Mouse (Mus musculus): ENCODE data around the gene Dag1. TPM values are rescaled to one million over a fixed set of nuclear protein-coding genes. Genes with fewer than 3 reads are reported as not detected.
"Not testable (repeated sequence)": the region's sequence is repeated elsewhere in the genome, so short reads cannot be mapped to it uniquely, and the experiment has no call there.

The Dag1 gene
- polyA plus RNA-seq, 1 experiment from 2014 or later: 71.1 TPM

DNA sequence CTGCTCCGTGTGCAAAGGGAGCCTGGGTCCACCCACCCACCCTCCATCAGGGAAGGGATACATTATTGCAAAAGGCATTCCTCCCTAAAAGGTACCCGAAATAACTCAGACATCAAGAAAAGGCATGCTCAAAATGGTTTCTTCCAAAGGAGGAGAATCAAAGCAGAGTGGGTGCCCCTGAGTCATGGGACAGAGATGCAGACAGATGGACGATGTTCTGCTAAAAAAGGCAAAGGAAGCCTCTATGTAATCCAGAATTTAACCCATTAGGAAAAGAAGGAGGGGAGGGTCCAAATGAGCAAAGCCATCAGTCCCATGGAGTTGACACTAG is 58.2 kb downstream of the Dag1 start:
- Histone ChIP-seq H3K36me3 (peaks cover 51% of the 10 kb centered on the region), H3K4me3 (0 out of 2 replicates have a peak overlapping the region, but pooled peaks have one; percentile 9), H3K9me3 (replicated peaks) (no peaks in the 10 kb centered on the region), H3K27me3 (ENCODE audit: low read depth, poor library complexity, severe bottlenecking) (no peaks in the 10 kb centered on the region), H3K27ac (replicated peaks) (peak overlapping the region; percentile 74), H3K4me1 (peaks cover 36% of the 10 kb centered on the region)
- no peak for DNase-seq (ENCODE audit: low spot score)
- WGBS: 72% methylated on average over 3 of the region's 3 CpGs

DNA sequence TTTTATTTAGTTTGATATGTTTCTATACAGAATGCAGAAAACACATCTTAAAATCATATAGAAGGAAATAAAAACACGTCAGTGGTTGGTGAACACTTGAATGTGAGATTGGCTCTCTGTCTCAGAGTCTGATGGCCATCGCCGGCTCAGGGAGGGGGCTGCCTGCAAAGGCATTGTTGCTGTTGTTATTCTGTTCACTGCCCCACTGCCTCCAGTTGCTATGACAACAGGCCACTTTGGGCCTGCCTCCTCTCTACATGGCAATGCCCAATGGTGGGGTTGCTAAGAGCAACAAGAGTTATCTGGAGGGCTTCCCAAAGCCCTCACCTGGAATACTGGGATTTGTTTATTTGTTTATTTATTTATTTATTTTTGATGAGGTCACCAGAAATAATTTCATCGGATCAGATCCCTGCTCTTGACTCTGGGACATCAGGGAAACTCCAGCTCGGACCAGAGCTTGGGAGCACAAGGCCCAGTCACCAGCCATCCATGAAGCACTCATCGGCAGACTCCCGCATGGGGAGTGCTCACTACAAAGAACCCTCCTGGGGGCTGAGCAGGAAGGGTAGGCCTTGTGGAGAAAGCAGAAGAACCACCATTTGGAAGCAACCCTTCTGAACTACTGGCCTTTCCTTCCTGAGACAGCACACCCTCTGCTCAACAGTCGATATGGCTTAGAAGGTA is 58.7 kb downstream of the Dag1 start:
- H3K4me3 ChIP-seq: 0 out of 2 replicates have a peak overlapping the region, but pooled peaks have one; percentile 9
- H3K27me3 ChIP-seq (ENCODE audit: low read depth, poor library complexity, severe bottlenecking): no peaks in the 10 kb centered on the region
- H3K4me1 ChIP-seq: peaks cover 41% of the 10 kb centered on the region
- DNase-seq (ENCODE audit: low spot score): peak; percentile 65
- H3K36me3 ChIP-seq: peaks cover 46% of the 10 kb centered on the region
- H3K9me3 ChIP-seq (replicated peaks): no peaks in the 10 kb centered on the region
- 39% methylated on average over 8 of the region's 8 CpGs for WGBS
- H3K27ac ChIP-seq (replicated peaks): peak overlapping the region; percentile 74

DNA sequence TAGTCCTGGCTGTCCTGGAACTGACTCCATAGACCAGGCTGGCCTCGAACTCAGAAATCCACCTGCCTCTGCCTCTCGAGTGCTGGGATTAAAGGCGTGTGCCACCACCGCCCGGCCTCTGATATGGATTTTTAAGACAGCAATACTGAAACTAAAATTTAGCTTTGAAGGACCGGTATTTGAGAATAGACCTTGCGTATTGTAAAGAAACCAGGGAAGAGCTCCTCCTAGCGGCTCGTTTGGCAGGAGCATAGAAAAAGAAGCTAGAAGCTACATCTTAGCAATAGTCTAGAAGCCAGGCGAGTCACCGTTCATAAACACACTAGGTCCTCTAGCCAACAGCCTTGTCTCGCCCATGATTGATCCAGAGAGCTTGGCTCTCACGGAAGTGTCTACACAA is 60.7 kb downstream of the Dag1 start:
- Histone ChIP-seq H3K27me3 (ENCODE audit: low read depth, poor library complexity, severe bottlenecking) (no peaks in the 10 kb centered on the region), H3K4me1 (peaks cover 47% of the 10 kb centered on the region), H3K36me3 (peaks cover 26% of the 10 kb centered on the region), H3K27ac (replicated peaks) (no peak overlapping the region), H3K4me3 (no peak overlapping the region), H3K9me3 (replicated peaks) (no peaks in the 10 kb centered on the region)
- DNase-seq (ENCODE audit: low spot score): peak; percentile 55
- WGBS: 48% methylated on average over 13 of the region's 13 CpGs

DNA sequence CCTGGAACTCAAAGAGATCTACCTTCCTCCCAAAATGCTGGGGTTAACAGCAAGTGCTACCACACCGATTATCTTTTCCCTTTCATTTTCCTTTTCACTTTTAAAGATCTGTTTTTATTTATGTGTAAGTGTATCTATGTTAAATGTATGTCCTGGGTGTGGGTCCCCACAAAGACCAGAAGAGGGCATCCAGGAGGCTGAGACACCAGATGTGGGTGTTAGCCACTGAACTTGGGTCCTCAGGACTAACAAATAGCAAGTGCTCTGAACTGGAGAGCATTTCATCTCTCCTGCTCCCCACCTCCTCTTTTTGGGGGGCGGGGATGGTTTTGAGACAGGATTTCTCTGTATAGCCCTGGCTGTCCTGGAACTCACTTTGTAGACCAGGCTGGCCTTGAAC is 61.6 kb downstream of the Dag1 start:
- Histone ChIP-seq H3K27me3 (ENCODE audit: low read depth, poor library complexity, severe bottlenecking) (no peaks in the 10 kb centered on the region), H3K4me3 (no peak overlapping the region), H3K36me3 (peaks cover 17% of the 10 kb centered on the region), H3K9me3 (replicated peaks) (no peaks in the 10 kb centered on the region), H3K4me1 (peaks cover 53% of the 10 kb centered on the region), H3K27ac (replicated peaks) (no peak overlapping the region)
- no peak for DNase-seq (ENCODE audit: low spot score)
- WGBS: 95% methylated on average over 2 of the region's 2 CpGs

DNA sequence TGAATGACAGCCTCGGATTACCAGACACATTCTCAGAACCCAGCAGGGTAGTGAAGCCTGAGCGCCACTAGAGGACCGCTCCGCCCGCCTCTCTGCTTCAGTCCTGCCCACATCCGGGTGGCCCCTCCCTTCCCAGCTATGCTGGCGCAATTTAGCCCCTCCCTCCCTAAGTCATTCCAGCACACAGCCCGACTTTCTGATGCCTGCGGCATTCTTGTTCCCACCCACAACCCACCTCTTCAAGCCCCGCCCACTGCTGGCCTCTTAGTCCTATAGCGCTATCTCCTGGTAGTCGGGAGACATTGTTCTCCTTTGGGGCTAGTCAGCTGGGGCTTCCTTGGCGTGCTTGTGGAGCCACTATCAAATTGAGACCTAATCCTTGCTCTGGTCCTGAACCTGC is 62.6 kb downstream of the Dag1 start:
- peak; percentile 94 for DNase-seq (ENCODE audit: low spot score)
- WGBS: 1% methylated on average over 13 of the region's 13 CpGs
- Histone ChIP-seq H3K4me3 (peak overlapping the region; percentile 41), H3K36me3 (peaks cover 7% of the 10 kb centered on the region), H3K9me3 (replicated peaks) (no peaks in the 10 kb centered on the region), H3K4me1 (peaks cover 58% of the 10 kb centered on the region), H3K27ac (replicated peaks) (peak overlapping the region; percentile 74), H3K27me3 (ENCODE audit: low read depth, poor library complexity, severe bottlenecking) (no peaks in the 10 kb centered on the region)

DNA sequence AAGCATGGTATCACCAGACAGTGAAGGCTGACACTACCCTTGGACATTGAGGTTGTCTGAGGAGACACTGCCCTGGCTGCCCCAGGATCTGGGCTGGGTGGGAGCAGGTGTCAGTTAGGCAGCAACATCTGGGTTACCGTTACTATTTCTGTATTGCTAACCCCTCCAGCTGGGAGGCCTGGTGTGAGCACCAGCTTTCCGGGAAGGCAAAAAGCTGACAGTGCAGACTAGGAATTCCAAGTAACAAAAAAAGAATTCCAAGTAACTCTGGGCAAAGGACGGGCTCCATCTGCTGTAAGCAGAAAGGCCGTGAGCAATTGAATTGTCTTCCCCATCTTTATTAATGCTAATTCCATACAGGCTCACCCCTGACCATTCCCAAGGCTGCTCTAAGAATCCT is 65.1 kb downstream of the Dag1 start:
- Histone ChIP-seq H3K9me3 (replicated peaks) (no peaks in the 10 kb centered on the region), H3K27ac (replicated peaks) (no peak overlapping the region), H3K4me3 (no peak overlapping the region), H3K27me3 (ENCODE audit: low read depth, poor library complexity, severe bottlenecking) (no peaks in the 10 kb centered on the region), H3K4me1 (peaks cover 35% of the 10 kb centered on the region), H3K36me3 (no peaks in the 10 kb centered on the region)
- no peak for DNase-seq (ENCODE audit: low spot score)
- WGBS: 65% methylated on average over 4 of the region's 4 CpGs

DNA sequence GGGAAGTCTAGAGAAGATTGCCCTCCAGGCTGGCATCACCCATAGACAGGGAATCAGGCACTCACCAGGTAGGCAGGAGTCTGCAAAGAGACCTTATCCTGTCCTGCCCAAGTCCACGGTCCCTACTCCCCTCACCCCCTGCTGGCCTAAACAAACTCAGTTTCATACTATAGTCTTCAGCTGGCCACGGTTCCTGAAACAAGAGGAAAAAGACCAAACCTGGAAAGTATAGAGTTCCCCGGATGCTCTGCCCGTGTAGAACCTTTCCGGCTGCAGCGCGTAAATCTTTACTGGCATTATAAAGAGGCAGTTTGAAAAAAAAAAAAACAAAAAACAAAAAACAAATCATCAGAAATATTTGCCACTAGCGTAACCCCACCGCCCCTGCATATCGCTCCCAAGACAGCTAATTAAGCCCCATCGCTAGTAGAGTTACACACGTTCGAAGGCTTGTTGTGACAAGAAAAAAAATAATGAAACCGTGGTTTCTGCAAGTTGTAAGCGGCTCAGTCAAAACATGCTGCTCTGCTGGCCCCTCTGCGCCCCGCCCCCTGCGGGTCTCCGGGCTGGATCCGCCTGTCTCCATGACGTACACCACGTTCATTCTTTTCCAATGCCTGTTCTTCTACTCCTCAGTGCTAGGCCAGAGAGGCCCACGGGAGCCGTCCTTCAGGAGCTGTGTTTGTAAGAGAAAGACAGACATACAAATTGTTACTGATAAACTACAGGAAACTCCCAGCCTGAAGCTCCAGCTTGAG is 66.7 kb downstream of the Dag1 start:
- H3K27me3 ChIP-seq (ENCODE audit: low read depth, poor library complexity, severe bottlenecking): 0 out of 2 replicates have a peak, but pooled peaks cover 5% of the 10 kb centered on the region
- 34% methylated on average over 24 of the region's 24 CpGs for WGBS
- H3K4me1 ChIP-seq: peaks cover 33% of the 10 kb centered on the region
- peak overlapping the region; percentile 53; the same call in 1 of the 2 replicates for H3K27ac ChIP-seq (replicated peaks)
- DNase-seq (ENCODE audit: low spot score): no peak
- H3K9me3 ChIP-seq (replicated peaks): no peaks in the 10 kb centered on the region
- H3K4me3 ChIP-seq: peak overlapping the region; percentile 28; the same call in 1 of the 2 replicates
- H3K36me3 ChIP-seq: no peaks in the 10 kb centered on the region

DNA sequence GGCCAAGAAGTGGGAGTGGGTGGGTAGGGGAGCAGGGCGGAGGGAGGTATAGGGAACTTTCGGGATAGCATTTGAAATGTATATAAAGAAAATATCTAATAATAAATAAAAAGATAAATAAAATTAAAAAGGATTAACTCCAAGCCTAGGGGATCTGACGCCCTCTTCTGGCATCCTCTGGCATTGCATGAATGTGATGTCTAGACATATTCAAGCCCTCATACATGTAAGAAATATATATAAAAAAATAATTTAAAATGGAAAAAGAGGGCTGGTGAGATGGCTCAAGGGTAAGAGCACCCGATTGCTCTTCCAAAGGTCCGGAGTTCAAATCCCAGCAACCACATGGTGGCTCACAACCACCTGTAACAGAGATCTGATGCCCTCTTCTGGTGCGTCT is 67.5 kb downstream of the Dag1 start:
- not testable (repeated sequence) for H3K36me3 ChIP-seq; H3K27ac ChIP-seq (replicated peaks); DNase-seq (ENCODE audit: low spot score); H3K9me3 ChIP-seq (replicated peaks); H3K4me3 ChIP-seq
- peaks cover 11% of the 10 kb centered on the region for H3K27me3 ChIP-seq (ENCODE audit: low read depth, poor library complexity, severe bottlenecking)
- peaks cover 29% of the 10 kb centered on the region for H3K4me1 ChIP-seq
- WGBS: 62% methylated on average over 6 of the region's 6 CpGs

DNA sequence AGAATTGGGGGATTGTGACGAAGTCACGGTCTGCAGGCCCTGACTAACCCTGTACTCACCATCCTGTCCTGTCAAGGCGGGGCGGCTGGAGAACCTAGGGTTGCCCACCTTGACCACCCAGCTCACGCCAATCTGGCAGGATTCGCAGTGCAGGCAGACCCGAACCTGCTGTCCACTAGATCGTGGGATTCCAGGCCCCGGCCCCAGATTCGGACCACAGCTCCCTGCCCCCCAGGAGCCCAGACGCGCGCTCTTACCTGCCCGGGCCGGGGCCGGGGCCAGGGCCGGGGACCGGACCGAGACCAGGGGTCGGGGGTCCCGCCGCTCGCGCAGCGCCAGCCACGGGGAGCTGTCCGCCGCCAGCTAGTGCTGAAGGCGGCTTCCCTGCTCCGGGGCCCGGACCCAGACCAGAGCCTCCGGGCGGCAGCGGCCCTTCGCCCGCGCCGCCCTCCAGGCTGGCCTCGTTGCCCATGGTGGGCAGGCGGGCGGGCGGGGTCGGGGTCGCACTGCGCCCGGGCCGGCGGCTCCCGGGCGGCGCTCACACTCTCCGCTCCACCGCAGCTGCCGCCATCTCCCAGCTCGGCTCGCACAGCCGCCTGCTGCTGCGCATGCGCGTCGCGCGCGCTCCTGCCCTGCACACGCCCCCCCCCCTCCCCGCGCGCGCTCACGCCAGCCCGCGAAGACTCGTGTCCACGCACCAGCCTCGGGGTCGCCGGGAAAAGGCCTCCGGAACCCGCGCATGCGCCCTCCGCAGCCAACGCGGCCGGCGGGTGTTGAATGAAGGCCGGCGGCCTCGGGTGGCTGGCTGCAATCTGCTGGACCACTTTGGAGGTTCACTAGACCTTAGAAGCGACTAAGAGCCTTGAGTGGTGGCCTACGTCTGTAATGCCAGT is 73.7 kb downstream of the Dag1 start, which contains the start of gene Bsn:
TSS of gene Bsn (minus strand) at position 598 of the 893 bp plus-strand sequence.
- peaks cover 18% of the 10 kb centered on the region for H3K4me1 ChIP-seq
- peak within 1 kb of the TSS; percentile 84 for H3K27ac ChIP-seq (replicated peaks)
- no peaks in the 10 kb centered on the region for H3K9me3 ChIP-seq (replicated peaks)
- peaks cover 33% of the 10 kb centered on the region for H3K27me3 ChIP-seq (ENCODE audit: low read depth, poor library complexity, severe bottlenecking)
- peak within 1 kb of the TSS; percentile 80 for H3K4me3 ChIP-seq
- H3K36me3 ChIP-seq: no peaks in the 10 kb centered on the region
- 2% methylated on average over 84 of the region's 91 CpGs for WGBS
- DNase-seq (ENCODE audit: low spot score): peak; percentile 89

DNA sequence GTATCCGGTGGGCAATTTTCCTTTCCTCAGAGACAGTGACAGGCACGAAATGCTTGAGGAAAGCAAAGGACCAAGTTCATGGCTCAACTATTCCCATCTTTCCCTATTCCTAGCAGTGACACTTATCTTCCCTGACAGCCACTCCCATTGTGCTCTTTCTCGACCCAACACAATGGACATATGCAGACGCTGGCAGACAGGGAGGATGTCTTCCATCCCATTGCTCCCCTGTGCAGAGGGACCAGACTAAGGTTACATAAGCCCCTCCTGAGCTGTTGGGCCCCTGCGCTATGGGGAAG is 74.3 kb downstream of the Dag1 start:
- H3K27ac ChIP-seq (replicated peaks): peak overlapping the region; percentile 84
- no peak for DNase-seq (ENCODE audit: low spot score)
- H3K4me1 ChIP-seq: peaks cover 19% of the 10 kb centered on the region
- 45% methylated on average over 5 of the region's 5 CpGs for WGBS
- no peaks in the 10 kb centered on the region for H3K36me3 ChIP-seq
- H3K27me3 ChIP-seq (ENCODE audit: low read depth, poor library complexity, severe bottlenecking): peaks cover 33% of the 10 kb centered on the region
- H3K9me3 ChIP-seq (replicated peaks): no peaks in the 10 kb centered on the region
- H3K4me3 ChIP-seq: peak overlapping the region; percentile 80

DNA sequence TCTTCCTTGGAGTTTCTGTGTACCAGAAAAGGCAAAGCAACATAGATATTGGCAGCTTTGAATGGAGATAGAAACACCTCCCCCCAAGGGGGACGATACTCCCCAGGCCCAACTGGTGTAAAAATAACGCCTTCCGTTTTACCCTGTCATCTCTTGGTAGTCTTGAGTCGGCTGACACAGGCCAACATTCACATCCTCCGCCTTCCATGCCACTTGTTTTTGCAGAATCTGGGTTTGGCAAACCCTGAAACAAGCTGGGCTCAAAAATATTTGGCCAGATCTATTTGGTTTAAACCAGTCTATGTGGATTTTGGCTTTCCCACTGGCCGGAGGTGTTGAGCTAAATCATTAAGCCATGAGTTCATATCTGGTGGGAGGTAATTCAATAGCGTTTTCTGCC is 74.7 kb downstream of the Dag1 start:
- peaks cover 19% of the 10 kb centered on the region for H3K4me1 ChIP-seq
- no peaks in the 10 kb centered on the region for H3K9me3 ChIP-seq (replicated peaks)
- DNase-seq (ENCODE audit: low spot score): no peak
- no peak overlapping the region for H3K27ac ChIP-seq (replicated peaks)
- 87% methylated on average over 7 of the region's 7 CpGs for WGBS
- H3K27me3 ChIP-seq (ENCODE audit: low read depth, poor library complexity, severe bottlenecking): peaks cover 33% of the 10 kb centered on the region
- H3K4me3 ChIP-seq: peak overlapping the region; percentile 80
- no peaks in the 10 kb centered on the region for H3K36me3 ChIP-seq

DNA sequence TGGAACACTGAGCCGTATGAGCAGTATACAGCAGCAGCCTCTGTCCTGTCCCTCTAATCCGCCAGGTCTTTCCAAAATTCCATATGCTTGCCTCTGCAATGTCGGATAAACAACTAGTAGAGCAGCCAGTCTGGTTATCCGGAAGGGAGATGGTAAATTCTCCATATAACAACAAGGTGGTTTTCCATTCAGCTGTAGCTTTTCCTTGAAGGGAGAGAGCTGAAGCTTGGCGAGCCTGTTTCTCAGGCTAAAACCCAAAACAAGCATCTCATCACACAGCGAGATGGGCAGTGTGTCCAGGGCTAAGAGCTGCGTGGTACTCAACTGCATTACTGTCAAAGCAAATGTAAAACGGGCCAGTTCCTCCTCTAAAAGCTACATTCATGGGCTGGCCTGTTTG is 75.2 kb downstream of the Dag1 start:
- Histone ChIP-seq H3K4me1 (peaks cover 19% of the 10 kb centered on the region), H3K9me3 (replicated peaks) (no peaks in the 10 kb centered on the region), H3K36me3 (no peaks in the 10 kb centered on the region), H3K4me3 (no peak overlapping the region), H3K27me3 (ENCODE audit: low read depth, poor library complexity, severe bottlenecking) (peaks cover 33% of the 10 kb centered on the region), H3K27ac (replicated peaks) (no peak overlapping the region)
- no peak for DNase-seq (ENCODE audit: low spot score)
- WGBS: 79% methylated on average over 8 of the region's 8 CpGs

Measured in midbrain, embryonic 10.5 days (tissue).